Mouse (Mus musculus): ENCODE measurements around the gene Ccdc155.
A peak's percentile ranks its signal among the peaks of the same experiment; 100 is the strongest.

Gene Ccdc155

DNA sequence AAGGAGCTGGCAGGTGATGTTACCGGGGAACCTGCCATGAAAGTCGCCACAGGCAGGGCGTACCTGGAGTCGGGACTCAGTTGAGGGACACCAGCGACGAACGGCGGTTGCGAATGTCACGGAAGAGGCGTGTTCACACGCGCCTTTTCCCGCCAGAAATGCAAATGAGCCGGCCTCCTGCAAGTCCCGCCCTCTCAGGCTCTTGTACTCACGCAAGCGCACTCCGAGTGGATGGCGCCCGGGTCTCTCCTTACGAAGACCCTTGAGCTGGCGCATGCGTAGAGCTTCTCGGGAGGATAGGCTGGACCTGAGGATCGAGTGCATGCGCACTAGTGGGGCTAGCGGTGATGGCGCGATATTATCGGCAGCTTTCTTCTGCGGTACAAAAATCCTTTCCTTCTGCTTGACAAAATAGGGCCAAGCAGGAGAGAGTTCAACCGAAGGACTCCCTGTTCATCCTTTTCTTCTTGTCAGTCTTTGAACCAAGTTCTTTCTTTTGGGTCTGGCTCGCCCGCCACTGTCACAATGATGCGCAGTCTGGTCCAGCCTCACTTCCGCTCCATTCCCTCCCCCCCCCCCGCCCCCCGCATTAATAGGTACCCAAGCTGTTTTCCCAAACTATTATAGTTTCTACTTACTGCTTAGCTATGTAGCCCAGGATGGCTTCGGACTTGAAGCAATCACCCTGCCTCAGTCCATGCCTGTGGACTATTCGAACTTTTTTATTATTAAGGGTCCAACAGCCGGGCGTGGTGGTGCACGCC lies at the start of gene Ccdc155:
Gene Ccdc155, minus strand, starts transcription at position 513 of the 764 bp plus-strand sequence.
- DNase-seq = peak; percentile 91 to 95

GRCm38 (mm10) chr7:45253806-45254205 lies 49.1 kb upstream of the Ccdc155 start:
- DNase-seq = no peak

- no peak for DNase-seq
These were observed 43.0 kb upstream of the Ccdc155 start for GRCm38 (mm10) chr7:45247666-45248065.

- DNase-seq = no peak
These were observed 36.7 kb upstream of the Ccdc155 start for GRCm38 (mm10) chr7:45241389-45241749.

DNA sequence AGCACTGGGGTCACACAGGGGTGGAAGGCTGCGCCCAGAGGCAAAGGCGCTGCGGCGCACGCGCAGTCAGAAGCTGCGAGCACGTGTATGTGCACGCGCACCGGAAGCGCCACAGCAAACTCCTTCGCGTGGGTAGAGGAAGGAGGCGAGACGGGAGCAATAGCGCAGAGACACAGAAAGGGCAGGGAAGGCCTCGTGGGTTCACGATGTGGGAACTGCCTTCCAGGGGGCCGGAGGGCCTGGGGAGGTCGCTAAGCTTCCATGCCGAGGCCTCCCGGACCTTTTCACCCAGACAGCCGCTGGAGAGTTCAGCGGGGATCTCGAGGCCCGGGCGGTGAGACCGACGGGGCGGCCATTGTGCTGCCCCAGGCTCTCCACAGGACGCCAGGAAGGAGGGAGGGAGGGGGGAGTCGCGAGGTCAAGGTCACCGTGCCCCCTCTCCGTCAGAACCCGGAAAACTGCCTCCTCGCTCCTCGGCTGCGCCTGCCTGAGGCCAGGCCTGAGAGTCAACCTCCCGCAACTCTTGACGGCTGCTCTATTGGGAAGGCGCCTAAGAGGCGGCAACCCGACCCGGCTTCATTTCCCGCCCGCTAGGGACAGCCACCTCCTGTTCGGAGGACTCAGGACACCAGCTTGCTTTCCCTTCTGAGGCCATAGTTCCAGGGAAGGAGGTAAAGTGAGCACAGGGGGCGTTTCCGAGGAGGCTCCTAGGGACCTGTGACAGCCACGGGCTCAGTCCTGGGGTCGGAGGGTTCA lies 36.1 kb upstream of the Ccdc155 start, which contains the start of gene Slc6a16:
Gene Slc6a16, plus strand, starts transcription at position 453 of the 756 bp plus-strand sequence.
- DNase-seq = no peak

GRCm38 (mm10) chr7:45240109-45240508 lies 35.4 kb upstream of the Ccdc155 start:
- no peak for DNase-seq

GRCm38 (mm10) chr7:45238723-45239496 lies 34.2 kb upstream of the Ccdc155 start, which contains the start of gene Cd37:
TSS of gene Cd37 (minus strand) at chr7:45239115.
- peak; percentile 64 to 74 for DNase-seq

GRCm38 (mm10) chr7:45237747-45238699 lies 33.3 kb upstream of the Ccdc155 start:
- DNase-seq = no peak

DNA sequence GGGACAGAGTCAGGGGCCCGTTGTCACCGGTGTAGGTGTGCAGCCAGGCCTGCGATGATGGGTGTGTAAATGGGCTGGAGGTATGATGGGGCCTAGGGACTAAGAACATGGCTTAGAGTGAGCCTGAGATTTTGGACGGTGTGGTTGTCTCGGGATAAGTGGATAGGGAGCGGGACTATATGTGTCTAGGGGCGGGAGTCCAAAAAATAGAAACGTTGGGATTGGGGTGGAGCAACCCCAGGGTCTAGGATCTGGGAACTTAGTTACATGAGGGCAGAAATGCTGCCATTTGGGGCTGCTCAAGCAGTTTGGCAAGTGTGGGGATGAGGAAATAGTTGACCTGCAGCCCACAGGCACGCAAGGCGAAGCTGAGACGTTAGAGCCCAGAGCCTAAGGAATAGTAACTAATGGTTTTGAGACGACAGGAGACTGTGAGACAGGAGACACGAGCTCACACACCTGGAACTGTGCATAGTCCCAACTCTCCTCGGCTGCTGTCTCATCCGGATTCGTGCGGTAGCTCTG lies 31.0 kb upstream of the Ccdc155 start:
- DNase-seq = no peak

DNA sequence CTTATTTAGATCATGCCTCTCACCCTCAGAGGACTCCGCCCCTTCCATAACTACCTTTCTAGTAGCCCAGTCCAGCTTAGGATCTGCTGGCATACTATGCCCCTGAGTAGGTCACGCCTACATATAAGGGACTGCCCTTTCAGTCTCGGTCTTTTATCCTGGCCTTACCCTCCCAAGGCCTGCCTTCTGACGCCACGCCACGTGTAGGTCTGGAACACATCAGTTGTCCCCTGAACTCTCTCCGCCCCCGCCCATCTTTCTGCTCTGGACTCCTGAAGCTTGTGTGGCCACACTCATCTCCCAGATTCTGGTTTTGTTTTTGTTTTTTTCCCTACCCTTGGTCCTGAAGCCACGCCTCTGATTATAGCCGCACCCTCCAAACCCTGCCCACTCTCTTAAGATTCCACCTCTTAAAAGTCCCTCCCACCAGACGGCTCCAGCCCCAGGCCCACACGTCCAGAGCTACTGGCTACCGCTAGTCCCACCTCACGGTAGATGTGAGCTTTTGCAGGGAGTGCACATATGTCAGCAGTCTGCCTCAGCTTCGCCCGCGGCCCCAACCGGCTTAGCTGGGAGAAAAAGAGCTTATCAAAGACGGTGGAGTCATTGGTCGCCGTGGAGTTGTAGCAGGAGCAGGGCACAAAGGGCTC lies 30.4 kb upstream of the Ccdc155 start:
- no peak for DNase-seq

DNA sequence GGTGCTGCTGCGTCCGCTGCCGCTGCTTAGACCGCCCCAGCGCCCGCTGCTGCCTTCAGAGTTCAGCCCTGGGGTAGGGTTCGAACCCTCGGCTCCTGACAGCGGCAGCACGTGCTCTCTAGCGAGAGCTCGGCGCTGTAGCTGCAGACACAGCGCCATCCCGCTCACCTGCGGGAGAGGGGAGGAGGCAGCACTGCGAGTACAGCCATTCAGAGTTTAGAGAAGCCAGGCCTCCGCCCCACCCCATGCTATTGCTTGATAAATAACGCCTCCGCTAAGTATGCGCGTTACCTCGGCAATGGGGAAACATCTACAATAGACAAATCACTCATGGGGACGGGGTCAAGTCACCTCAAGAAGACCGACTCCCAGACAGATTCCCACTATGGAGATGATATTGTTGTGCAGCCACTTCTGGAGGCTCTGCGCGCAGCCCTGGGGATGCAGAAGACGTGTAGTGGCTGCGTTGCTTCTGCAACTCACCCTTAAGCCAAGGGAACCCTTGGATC lies 29.7 kb upstream of the Ccdc155 start:
- DNase-seq = no peak

DNA sequence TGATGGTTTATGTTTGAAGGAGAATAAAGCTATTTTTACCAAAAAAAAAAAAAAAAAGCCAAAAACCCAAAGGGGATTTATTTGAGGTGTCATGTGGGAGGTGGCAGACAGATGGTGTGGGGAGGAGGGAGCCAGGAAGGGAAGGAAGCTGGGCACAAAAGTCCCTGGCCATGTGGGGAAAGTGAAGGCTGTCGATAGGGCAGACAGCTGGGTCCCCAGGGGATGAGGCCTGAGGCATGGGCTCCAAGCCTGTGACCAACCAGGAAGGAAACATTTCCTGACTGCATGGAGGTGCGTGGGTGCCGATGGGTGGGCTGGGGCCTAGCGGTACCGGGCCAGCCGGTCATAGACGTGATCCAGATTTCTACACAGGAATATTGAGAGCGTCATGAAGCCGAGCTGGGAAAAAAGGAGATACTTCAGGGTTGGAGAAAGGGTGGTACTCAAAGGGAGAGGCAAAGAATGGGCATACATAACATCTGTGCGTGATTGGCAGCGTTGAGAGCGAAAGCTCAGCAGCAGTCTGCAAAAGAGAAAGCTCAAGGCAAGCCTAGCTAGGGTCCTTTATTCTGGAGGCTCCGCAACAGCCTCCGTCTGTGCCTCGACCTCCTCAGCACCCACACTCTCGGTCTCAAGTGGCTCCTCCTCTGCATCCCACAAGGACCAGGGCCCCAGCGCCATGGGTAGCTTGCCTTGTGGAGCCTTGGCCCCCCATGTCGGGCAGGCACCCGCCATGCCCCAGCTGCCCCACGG lies 29.1 kb upstream of the Ccdc155 start:
- DNase-seq = no peak

DNA sequence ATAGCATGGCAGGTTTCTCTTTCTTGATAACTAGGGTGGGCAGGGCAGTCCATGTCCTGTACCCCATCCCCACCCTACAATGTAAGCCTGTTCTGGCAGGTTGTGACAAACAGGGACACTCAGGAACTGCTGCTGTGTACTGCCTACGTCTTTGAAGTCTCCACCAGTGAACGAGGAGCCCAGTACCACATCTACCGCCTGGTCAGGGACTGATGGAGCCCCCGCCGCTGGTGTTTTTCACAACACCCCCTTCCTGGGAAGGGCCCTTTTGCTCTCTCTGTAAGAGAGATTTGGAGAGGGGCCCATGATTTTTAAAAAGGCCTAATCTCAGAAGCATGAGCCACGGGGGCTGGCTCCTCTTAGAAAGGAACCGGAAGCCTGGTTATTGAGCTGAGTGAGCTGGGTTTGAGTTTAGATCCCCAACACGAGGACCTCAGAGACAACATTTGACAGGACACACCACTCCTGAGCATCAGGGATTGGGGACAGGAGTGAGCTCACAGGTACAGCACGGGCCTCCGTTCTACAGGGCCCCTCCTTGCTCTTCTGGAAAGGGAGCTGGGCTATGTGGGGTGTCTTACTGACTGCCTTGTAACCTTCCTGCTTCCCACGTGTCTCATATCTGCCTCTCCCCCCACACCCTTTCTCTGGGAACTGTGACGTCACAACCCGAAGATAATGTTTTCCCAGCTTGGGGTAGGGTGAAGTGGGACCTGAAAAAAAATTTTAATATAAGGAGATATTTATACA lies 28.2 kb upstream of the Ccdc155 start:
- no peak for DNase-seq

- DNase-seq = no peak
These were observed 27.2 kb upstream of the Ccdc155 start for GRCm38 (mm10) chr7:45231941-45232340.

GRCm38 (mm10) chr7:45231192-45231591 lies 26.5 kb upstream of the Ccdc155 start:
- no peak for DNase-seq

GRCm38 (mm10) chr7:45229459-45230203 lies 24.9 kb upstream of the Ccdc155 start:
- no peak for DNase-seq

DNA sequence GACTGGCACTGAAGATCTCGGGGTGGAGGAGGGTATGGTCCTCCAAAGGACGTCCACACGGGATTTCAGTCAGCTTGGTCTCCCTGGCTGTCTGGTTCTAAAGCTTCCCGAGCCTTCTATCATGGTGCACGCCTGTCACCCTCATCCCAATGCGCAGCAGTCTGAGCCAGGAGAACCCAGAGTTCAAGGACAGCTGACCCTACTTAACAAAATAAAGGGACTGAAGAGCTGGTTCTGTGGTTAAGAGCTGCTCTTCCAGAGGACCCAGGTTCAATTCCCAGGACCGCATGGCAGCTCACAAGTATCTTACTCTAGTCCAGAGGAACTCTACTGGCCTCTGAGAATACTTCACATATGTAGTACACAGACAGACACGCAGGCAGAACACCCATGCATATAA lies 24.4 kb upstream of the Ccdc155 start:
- no peak for DNase-seq

GRCm38 (mm10) chr7:45228548-45228947 lies 23.9 kb upstream of the Ccdc155 start:
- DNase-seq = no peak

GRCm38 (mm10) chr7:45226421-45226820 lies 21.7 kb upstream of the Ccdc155 start:
- no peak for DNase-seq
